Mouse (Mus musculus) limb, embryonic 12.5 days (tissue): ENCODE measurements around the gene Gm49333. TPM values are rescaled to one million over a fixed set of nuclear protein-coding genes. Genes with fewer than 3 reads are reported as not detected.

Experiments
- ATAC-seq: fragments of 200-750 bp; cut with Nextera tagmentation; 2 replicates; pipeline ENCODE4 v1.8.0; 2017; ENCODE audit warnings: low read depth, moderate TSS enrichment; ENCODE audit not compliant: insufficient number of reproducible peaks, insufficient read depth, low FRiP score, low TSS enrichment
- H3K27ac ChIP-seq: fragments of 300-500 bp; sonication (generic); 2 replicates; pipeline ENCODE4 v1.5.1; 2016; ENCODE audit warnings: mild to moderate bottlenecking, moderate library complexity
- H3K27me3 ChIP-seq: fragments of 300-500 bp; sonication (generic); 2 replicates; pipeline ENCODE4 v1.6.1; 2016; ENCODE audit warnings: mild to moderate bottlenecking, moderate library complexity
- H3K36me3 ChIP-seq: fragments of 300-500 bp; sonication (generic); 2 replicates; pipeline ENCODE4 v1.6.1; 2016; ENCODE audit warnings: mild to moderate bottlenecking, moderate library complexity
- H3K4me1 ChIP-seq: fragments of 300-500 bp; sonication (generic); replicated peaks from 2 replicates; pipeline ENCODE4 v1.6.1; 2016
- H3K4me2 ChIP-seq: fragments of 300-500 bp; sonication (generic); 2 replicates; pipeline ENCODE4 v1.6.1; 2016; ENCODE audit warnings: mild to moderate bottlenecking, moderate library complexity
- H3K4me3 ChIP-seq: fragments of 300-500 bp; sonication (generic); replicated peaks from 2 replicates; pipeline ENCODE4 v1.5.1; 2016; ENCODE audit warnings: mild to moderate bottlenecking
- H3K9ac ChIP-seq: fragments of 300-500 bp; sonication (generic); replicated peaks from 2 replicates; pipeline ENCODE4 v1.6.1; 2016; ENCODE audit warnings: mild to moderate bottlenecking, moderate library complexity
- H3K9me3 ChIP-seq: fragments of 300-500 bp; sonication (generic); 2 replicates; pipeline ENCODE4 v1.6.1; 2016; ENCODE audit warnings: mild to moderate bottlenecking, moderate library complexity
- WGBS: fragments of 180-500 bp; shearing (Covaris S2); methylation state at CpG from one replicate; pipeline ENCODE4 v1.1.7; 2016; 5-methylcytosine and 5-hydroxymethylcytosine counted together
- polyA plus RNA-seq: library from polyadenylated mRNA; unstranded; fragments of >200 nt; fragmentation: Nextera tagmentation; extraction: Ambion mirVana; gene quantifications from 2 replicates; pipeline ENCODE4 v1.2.1, GENCODE M21; 2016

Gene Gm49333
- polyA plus RNA-seq, 1 experiment from 2014 or later, result not detected

DNA sequence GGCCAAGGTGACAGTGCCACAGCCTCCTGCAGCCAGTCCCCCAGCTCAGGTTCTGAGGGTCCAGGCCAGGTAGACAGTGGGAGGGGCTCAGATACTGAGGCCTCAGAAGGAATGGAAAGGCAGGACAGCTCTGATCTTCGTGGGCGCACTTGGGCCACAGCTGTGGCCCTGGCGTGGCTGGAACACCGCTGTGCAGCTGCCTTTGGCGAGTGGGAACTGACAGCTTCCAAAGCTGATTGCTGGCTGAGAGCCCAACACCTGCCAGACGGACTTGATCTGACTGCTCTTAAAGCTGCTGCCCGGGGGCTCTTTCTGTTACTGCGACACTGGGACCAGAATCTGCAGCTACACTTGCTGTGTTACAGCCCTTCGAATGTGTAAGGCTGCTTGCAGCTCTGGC is 6.7 kb upstream of the Gm49333 start:
- Histone ChIP-seq H3K9ac (no peak overlapping the region), H3K27me3 (no peaks in the 10 kb centered on the region), H3K4me1 (peaks cover 4% of the 10 kb centered on the region), H3K4me3 (no peak overlapping the region), H3K4me2 (no peak overlapping the region), H3K27ac (no peak overlapping the region), H3K36me3 (peaks cover 45% of the 10 kb centered on the region), H3K9me3 (no peaks in the 10 kb centered on the region)
- ATAC-seq, result no peak
- 75% methylated on average over 9 of the region's 9 CpGs for WGBS

DNA sequence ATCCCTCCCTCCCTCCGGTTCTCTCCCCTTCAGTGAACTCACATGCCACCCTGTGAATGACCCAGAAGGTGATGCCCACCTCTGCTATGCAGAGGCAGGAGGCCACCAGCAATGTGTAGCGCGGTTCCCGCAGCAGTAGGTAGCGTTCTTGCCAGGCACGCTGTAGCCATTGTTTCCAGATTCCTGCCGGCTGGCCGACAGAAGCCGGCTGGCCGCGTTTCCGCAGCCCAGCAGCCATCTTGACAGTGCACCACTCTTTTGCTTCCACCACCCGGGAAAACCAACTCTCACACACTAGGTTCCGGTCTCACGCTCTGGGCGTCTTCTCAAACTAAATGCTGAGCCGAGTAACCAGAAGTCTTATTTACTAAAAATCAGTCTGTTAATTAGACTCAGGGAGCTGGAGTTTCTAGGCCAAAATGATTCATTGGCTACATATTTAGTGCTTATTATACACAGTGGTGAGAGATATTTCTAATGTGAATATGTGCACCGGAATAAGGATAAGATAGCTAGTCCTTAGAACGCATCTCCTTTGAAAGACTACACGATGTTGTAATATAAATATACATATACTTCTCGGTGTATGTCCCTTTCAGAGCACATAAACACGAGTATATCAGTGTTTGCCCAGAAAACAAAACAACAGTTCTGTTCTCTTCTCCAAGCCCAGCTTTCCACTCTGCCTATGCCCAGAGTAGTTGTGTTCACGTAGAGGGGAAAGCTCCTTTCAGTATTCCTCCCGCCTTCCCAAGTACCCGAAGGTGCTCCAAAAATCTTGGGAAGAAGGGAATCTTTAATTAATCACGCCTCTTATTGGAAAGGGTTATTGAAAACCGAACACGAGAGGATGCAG is 681 bp upstream of the Gm49333 start:
- Histone ChIP-seq H3K27ac (peak overlapping the region; percentile 78), H3K36me3 (peaks cover 25% of the 10 kb centered on the region), H3K9ac (peak overlapping the region; percentile 79), H3K4me1 (peaks cover 18% of the 10 kb centered on the region), H3K4me3 (peak overlapping the region; percentile 88), H3K27me3 (no peaks in the 10 kb centered on the region), H3K9me3 (no peaks in the 10 kb centered on the region), H3K4me2 (peak overlapping the region; percentile 80)
- peak; percentile 41 for ATAC-seq
- WGBS, result under 1% methylated on average over 28 of the region's 28 CpGs

DNA sequence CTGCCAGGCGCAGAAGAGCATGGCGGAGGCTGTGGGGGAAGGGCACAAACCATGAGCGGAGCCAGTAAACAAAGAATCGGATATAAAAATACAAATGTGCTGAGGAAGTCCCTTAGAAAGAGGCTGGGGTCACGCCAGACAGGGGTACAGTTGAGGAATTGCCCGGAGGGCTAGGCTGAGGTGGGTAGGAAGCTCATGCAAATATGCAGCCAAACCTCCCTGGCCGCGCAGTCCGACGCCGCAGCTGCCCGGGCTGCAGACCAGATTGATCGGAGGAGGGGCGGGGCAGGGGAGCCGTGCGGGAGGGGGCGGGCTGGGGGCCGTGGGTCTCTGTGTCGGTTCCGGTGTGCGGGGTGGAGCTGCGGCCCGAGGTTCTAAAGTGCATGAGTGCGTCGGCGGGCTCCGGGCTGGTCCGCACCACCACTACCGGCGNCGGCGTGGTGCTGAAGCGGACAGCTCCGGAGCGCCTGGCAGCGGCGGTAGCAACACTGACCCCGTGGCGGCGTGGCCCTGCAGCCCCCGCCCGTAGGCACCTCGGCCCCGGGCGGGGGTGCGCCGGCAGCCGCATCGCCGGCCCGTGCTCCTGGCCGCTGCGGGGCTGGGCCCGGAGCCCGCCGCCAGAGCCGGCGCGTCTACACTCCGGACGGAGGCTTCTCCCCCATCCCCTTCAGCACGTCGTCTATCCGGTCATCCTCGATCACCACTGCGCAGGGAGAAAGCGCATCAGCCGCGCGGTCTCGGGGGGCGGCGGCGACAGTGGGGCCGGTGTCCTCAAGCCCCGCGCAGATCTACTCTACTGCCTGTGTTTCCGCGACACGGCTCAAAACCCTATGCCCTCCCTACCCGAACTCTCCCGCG is 8.4 kb downstream of the Gm49333 start:
- H3K27me3 ChIP-seq, result peaks cover 42% of the 10 kb centered on the region
- H3K9ac ChIP-seq, result no peak overlapping the region; the same call in 1 of the 2 replicates
- no peak overlapping the region for H3K27ac ChIP-seq

DNA sequence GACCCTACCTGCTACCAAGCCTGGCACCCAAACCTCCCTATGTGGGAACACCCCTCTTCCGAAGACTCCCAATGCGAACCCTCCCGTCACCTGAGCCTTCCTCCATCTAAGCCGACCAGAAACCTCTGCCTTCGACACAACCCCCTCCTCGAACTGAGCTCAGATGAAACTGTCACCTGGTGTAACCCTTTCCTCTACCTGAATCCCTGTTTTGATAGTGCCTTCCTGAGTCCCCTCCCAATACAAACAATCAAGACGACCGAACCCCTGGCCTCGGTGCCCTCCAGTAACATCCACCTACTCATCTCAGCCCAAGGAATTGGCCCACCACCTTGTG is 9.0 kb downstream of the Gm49333 start:
- Histone ChIP-seq H3K36me3 (peaks cover 7% of the 10 kb centered on the region; the same call in 1 of the 2 replicates), H3K4me1 (peaks cover 29% of the 10 kb centered on the region), H3K4me2 (peak overlapping the region; percentile 98), H3K27ac (no peak overlapping the region), H3K4me3 (peak overlapping the region; percentile 76), H3K9me3 (no peaks in the 10 kb centered on the region), H3K9ac (no peak overlapping the region), H3K27me3 (peaks cover 42% of the 10 kb centered on the region)
- under 1% methylated on average over 9 of the region's 9 CpGs for WGBS
- ATAC-seq, result no peak

More for the DNA sequence above, 8.4 kb downstream of the Gm49333 start:
- Histone ChIP-seq H3K9me3 (no peaks in the 10 kb centered on the region), H3K4me1 (peaks cover 29% of the 10 kb centered on the region), H3K4me2 (peak overlapping the region; percentile 98), H3K36me3 (peaks cover 7% of the 10 kb centered on the region; the same call in 1 of the 2 replicates), H3K4me3 (peak overlapping the region; percentile 76)
- ATAC-seq, result peak; percentile 39; the same call in 1 of the 2 replicates
- 2% methylated on average over 69 of the region's 83 CpGs for WGBS

DNA sequence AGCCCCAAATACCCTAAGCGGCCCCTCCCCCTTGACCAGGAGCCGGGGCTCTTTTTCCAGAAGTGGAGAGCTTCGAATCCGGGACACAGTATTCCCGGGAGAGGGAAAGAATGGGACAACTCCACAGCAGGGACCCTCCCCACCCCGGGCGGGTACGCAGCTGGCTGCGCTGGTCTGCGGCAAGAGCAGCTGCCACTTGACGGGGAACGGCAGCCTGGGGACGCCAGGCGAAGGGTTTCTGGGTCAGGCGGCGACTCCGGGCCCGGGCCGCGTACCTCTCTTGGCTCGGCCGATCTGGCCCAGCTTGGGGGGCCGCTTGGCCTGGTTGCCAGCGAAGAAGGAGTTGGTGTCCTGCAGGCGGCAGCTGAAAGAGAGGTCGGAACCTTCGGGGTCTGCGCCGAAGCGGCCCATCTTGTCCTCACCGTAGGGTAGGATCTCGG is 9.4 kb downstream of the Gm49333 start:
- peak overlapping the region; percentile 76 for H3K4me3 ChIP-seq
- ATAC-seq, result no peak; the same call in 1 of the 2 replicates
- peaks cover 29% of the 10 kb centered on the region for H3K4me1 ChIP-seq
- H3K9ac ChIP-seq, result peak overlapping the region; percentile 63
- H3K27ac ChIP-seq, result no peak overlapping the region
- WGBS, result under 1% methylated on average over 32 of the region's 32 CpGs
- H3K4me2 ChIP-seq, result peak overlapping the region; percentile 98
- H3K36me3 ChIP-seq, result peaks cover 7% of the 10 kb centered on the region; the same call in 1 of the 2 replicates
- peaks cover 42% of the 10 kb centered on the region for H3K27me3 ChIP-seq
- no peaks in the 10 kb centered on the region for H3K9me3 ChIP-seq

DNA sequence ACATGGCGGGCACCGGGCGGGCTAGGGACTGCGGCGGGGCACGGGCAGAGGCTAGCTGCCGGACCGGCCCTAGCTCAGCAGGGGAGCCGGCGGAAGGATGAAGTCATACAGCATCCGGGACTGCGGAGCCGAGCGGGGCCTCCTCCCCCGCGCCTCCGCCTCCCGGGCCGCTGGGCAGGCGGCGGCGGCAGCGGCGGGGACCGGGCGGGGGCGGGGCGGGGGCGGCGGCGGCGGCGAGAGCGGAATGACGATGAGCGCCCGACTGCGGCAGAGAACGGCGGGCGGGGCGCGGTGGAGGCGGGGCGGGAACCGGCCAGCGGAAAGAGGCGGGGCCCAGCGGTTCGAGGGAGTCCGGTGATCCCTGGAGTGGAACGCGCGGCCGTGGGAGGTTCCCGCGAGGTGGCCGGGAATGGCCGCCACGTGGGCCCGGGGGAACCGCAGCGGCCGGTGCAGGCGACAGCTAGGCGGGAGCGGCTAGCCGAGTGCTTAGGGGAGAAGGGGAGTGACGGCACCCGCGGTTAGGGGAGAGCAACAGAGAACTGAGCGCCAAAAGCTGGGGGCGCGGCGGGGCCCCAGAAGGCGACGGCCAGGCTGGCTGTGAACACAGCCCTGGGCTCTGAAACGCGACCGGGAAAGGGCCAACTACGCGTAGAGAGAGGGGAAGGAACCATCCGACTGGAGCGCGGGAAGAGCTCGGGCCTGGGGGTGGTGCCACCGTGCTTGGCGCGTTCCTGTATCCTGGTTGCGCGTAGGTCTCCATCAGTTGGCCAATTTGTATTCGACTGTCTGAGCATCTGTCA is 10.0 kb downstream of the Gm49333 start, which contains the start of gene Camk2n2:
Gene Camk2n2 (minus strand): TSS at position 97 of the 800 bp plus-strand sequence.
- Histone ChIP-seq H3K36me3 (peaks cover 7% of the 10 kb centered on the region; the same call in 1 of the 2 replicates), H3K27ac (peak within 1 kb of the TSS; percentile 45), H3K4me1 (peaks cover 29% of the 10 kb centered on the region), H3K4me3 (peak within 1 kb of the TSS; percentile 76), H3K4me2 (peak within 1 kb of the TSS; percentile 98), H3K9me3 (no peaks in the 10 kb centered on the region), H3K27me3 (peaks cover 43% of the 10 kb centered on the region), H3K9ac (peak within 1 kb of the TSS; percentile 63)
- WGBS, result 1% methylated on average over 65 of the region's 92 CpGs
- ATAC-seq, result peak; percentile 22; the same call in 1 of the 2 replicates

DNA sequence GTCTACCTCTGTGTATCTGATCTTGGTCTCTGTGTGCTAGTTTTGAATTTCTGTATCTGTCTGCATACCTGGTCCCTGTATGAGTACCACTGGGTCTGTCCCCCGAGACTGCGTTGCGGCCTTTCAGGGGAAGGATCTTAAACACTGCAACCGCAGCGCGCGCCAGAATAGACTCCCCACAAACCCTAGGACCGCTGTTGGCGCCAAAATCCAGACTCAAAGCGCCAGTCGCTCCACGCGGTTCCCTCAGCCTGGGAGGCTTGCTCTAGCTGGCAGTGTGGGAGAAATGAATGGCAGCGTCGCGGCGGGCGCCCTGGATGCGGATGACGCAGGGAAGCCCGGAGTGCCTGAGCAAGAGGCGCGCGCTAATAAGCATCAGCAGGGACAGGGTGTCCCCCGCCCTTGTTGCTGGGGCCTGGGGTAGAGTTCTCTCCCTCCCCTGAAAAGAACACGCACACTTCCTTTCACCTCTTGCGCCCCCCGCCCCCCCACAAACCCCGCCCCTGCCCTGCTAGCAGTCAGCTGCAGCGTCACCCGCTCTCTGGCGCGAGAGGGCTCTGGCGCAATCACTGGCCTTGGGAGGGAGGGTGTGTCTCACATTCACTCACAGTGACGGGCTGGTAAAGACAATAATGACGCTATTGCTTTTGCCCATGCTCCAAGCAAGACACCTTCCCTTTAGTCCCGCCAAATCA is 10.7 kb downstream of the Gm49333 start:
- ATAC-seq, result peak; percentile 44
- H3K4me3 ChIP-seq, result peak overlapping the region; percentile 76
- H3K9ac ChIP-seq, result peak overlapping the region; percentile 63
- H3K4me2 ChIP-seq, result peak overlapping the region; percentile 98
- peaks cover 29% of the 10 kb centered on the region for H3K4me1 ChIP-seq
- under 1% methylated on average over 36 of the region's 37 CpGs for WGBS
- H3K27ac ChIP-seq, result peak overlapping the region; percentile 45; the same call in 1 of the 2 replicates
- peaks cover 7% of the 10 kb centered on the region; the same call in 1 of the 2 replicates for H3K36me3 ChIP-seq
- H3K27me3 ChIP-seq, result peaks cover 49% of the 10 kb centered on the region
- H3K9me3 ChIP-seq, result no peaks in the 10 kb centered on the region

DNA sequence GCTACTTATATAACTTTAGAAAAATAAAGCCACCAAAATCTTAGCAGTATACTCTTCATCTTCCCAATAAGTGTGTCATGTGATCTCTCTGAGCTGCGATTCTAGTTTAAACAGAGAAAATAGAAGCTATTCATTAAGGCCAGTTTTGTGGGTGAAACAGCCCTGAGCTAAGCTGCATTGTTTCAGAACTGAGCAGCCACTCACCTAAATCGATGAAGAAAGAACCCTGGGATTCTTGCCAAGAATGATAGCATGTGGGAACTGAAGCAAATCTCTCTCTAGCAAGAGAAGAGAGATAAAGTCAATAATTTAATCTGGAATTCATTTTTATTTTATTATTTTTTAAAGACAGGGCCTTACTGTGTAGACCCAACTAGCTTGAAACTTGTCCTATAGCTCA is 11.8 kb downstream of the Gm49333 start:
- Histone ChIP-seq H3K9ac (no peak overlapping the region), H3K4me1 (peaks cover 29% of the 10 kb centered on the region), H3K27ac (no peak overlapping the region), H3K9me3 (no peaks in the 10 kb centered on the region), H3K4me3 (no peak overlapping the region), H3K36me3 (peaks cover 5% of the 10 kb centered on the region; the same call in 1 of the 2 replicates), H3K27me3 (peaks cover 50% of the 10 kb centered on the region), H3K4me2 (no peak overlapping the region)
- ATAC-seq, result no peak
- 67% methylated on average over 2 of the region's 2 CpGs for WGBS

DNA sequence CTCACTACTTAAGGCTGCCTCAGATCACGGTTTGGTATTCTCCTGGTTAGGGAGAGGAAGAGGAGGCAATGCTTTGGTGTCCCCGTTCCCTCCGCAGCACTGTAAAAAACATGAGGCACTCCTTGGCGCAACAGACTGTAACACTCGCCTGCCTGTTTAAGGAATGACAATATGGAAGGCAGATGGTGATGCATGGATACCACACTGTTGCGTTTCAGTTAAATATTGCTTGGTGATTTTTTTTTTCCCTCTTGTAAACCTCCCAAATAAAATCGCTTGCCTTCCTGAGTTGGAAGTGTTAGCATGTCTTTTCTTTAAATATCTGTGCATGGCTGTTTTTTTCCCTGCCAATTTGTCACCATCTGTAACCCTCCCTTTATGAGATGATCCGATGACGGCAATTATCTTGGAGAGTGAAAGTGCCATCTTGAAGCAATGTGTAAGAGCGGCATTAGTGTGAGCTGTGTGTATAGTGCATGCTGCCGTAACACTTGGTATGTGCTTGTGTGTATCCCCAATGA is 17.5 kb downstream of the Gm49333 start:
- H3K4me3 ChIP-seq, result 0 out of 2 replicates have a peak overlapping the region, but pooled peaks have one; percentile 65
- no peaks in the 10 kb centered on the region for H3K9me3 ChIP-seq
- peak overlapping the region; percentile 93 for H3K4me2 ChIP-seq

More for the DNA sequence above, 17.5 kb downstream of the Gm49333 start:
- no peaks in the 10 kb centered on the region for H3K36me3 ChIP-seq
- no peak overlapping the region for H3K9ac ChIP-seq
- no peak overlapping the region for H3K27ac ChIP-seq
- H3K27me3 ChIP-seq, result peaks cover 33% of the 10 kb centered on the region
- ATAC-seq, result no peak
- H3K4me1 ChIP-seq, result peaks cover 16% of the 10 kb centered on the region; the same call in 1 of the 2 replicates
- 44% methylated on average over 11 of the region's 11 CpGs for WGBS
